Mouse (Mus musculus) liver, embryonic 14.5 days (tissue): ENCODE measurements around the gene Aldh3b1. TPM values are rescaled to one million over a fixed set of nuclear protein-coding genes. Genes with fewer than 3 reads are reported as not detected.
"Not testable (repeated sequence)": the region's sequence is repeated elsewhere in the genome, so short reads cannot be mapped to it uniquely, and the experiment has no call there.

Experiments
- ATAC-seq: fragments of 200-750 bp; cut with Nextera tagmentation; 2 replicates; pipeline ENCODE4 v1.8.0; 2017; ENCODE audit warnings: moderate number of reproducible peaks, mild to moderate bottlenecking, moderate library complexity; ENCODE audit not compliant: insufficient read depth
- DNase-seq, 3 experiments: peaks; one replicate each; pipeline ENCODE4 v3.0.0-alpha.2; 2012 to 2013; ENCODE audit warnings: low read depth in 3 of 3, low spot score in 3 of 3
- H3K27ac ChIP-seq: fragments of 300-500 bp; sonication (generic); 2 replicates; pipeline ENCODE4 v1.5.1; 2014; ENCODE audit warnings: moderate library complexity, mild to moderate bottlenecking, control low read depth, inconsistent platforms
- H3K27me3 ChIP-seq: fragments of 300-500 bp; sonication (generic); 2 replicates; pipeline ENCODE4 v1.6.1; 2014; ENCODE audit warnings: mild to moderate bottlenecking, low read length, moderate library complexity; ENCODE audit not compliant: control insufficient read depth, insufficient read depth
- H3K36me3 ChIP-seq: fragments of 300-500 bp; sonication (generic); replicated peaks from 2 replicates; pipeline ENCODE4 v1.6.1; 2014; ENCODE audit warnings: low read depth; ENCODE audit not compliant: control insufficient read depth, insufficient read depth
- H3K4me1 ChIP-seq, 2 experiments: fragments of 200-500 bp in 1 of 2; fragments of 300-500 bp in 1 of 2; sonication (generic) in 1 of 2; replicated peaks; 2 replicates each; pipeline ENCODE4 v1.6.1; 2012 to 2014; ENCODE audit warnings: antibody characterized with exemption in 1 of 2, inconsistent platforms in 1 of 2, low read length in 1 of 2; ENCODE audit not compliant: control insufficient read depth in 2 of 2, insufficient read depth in 2 of 2
- H3K4me2 ChIP-seq: fragments of 300-500 bp; sonication (generic); 2 replicates; pipeline ENCODE4 v1.6.1; 2014; ENCODE audit warnings: low read depth, mild to moderate bottlenecking, control low read depth, moderate library complexity
- H3K4me3 ChIP-seq, 2 experiments: fragments of 200-500 bp in 1 of 2; fragments of 300-500 bp in 1 of 2; sonication (generic) in 1 of 2; 2 replicates each; pipeline ENCODE4 v1.5.1; 2012 to 2014; ENCODE audit warnings: low read depth in 2 of 2, low read length in 2 of 2, mild to moderate bottlenecking in 2 of 2, control low read depth in 1 of 2, inconsistent platforms in 1 of 2, moderate library complexity in 1 of 2; ENCODE audit not compliant: insufficient read depth in 1 of 2
- H3K9ac ChIP-seq: fragments of 300-500 bp; sonication (generic); replicated peaks from 2 replicates; pipeline ENCODE4 v1.6.1; 2014; ENCODE audit warnings: mild to moderate bottlenecking, control low read depth, moderate library complexity
- H3K9me3 ChIP-seq: fragments of 300-500 bp; sonication (generic); 2 replicates; pipeline ENCODE4 v1.6.1; 2016; ENCODE audit warnings: low read length, mixed read lengths; ENCODE audit not compliant: control insufficient read depth
- CTCF ChIP-seq: IDR thresholded peaks from 2 replicates; pipeline ENCODE4 v1.5.1; 2016; ENCODE audit warnings: antibody characterized with exemption, low read depth, control low read depth
- EP300 ChIP-seq: IDR thresholded peaks from 2 replicates; pipeline ENCODE4 v1.6.1; 2016; ENCODE audit warnings: antibody characterized with exemption, low read depth
- WGBS: fragments of 180-500 bp; shearing (Covaris S2); extraction: QIAGEN DNeasy Blood & Tissue Kit; methylation state at CpG from one replicate; pipeline ENCODE4 v1.1.7; 2014; ENCODE audit not compliant: insufficient replicate concordance; 5-methylcytosine and 5-hydroxymethylcytosine counted together
- polyA plus RNA-seq, 2 experiments: library from polyadenylated mRNA; depleted of rRNA in 1 of 2; stranded (reverse) in 1 of 2; unstranded in 1 of 2; fragments of >200 nt; fragmentation: Nextera tagmentation in 1 of 2; extraction: Ambion mirVana in 1 of 2; gene quantifications; 2 replicates each; pipeline versions ENCODE4 v1.2.1 to v1.2.3; 2012 to 2014

Aldh3b1 gene
- polyA plus RNA-seq (2012; rRNA removed), result 3.3 and 3.6 TPM in 2 replicates
- 4.9 and 5.3 TPM in 2 replicates for polyA plus RNA-seq (2014; fragmentation: Nextera tagmentation; extraction: Ambion mirVana)

- no peak for DNase-seq
- H3K4me3 ChIP-seq, result no peak within 1 kb of the TSS
These were observed at the start of gene Aldh3b1 for GRCm38 (mm10) chr19:3929211-3929941. TSS of gene Aldh3b1 (minus strand) at chr19:3929808.

GRCm38 (mm10) chr19:3975866-3976265 is 46.3 kb upstream of the Aldh3b1 start:
- no peaks in the 10 kb centered on the region for H3K27me3 ChIP-seq
- no peaks in the 10 kb centered on the region for H3K36me3 ChIP-seq
- no peak for TF ChIP-seq EP300
- no peak for TF ChIP-seq CTCF
- no peak for DNase-seq
- ATAC-seq, result no peak
- H3K4me3 ChIP-seq, result no peak overlapping the region
- peaks cover 5 to 12% of the 10 kb centered on the region in 2 experiments; a peak in 3 of 4 replicates for H3K4me1 ChIP-seq
- WGBS, result 55% methylated on average over 2 of the region's 2 CpGs
- H3K4me2 ChIP-seq, result no peak overlapping the region
- H3K9me3 ChIP-seq, result no peaks in the 10 kb centered on the region
- H3K27ac ChIP-seq, result no peak overlapping the region
- no peak overlapping the region for H3K9ac ChIP-seq

More at GRCm38 (mm10) chr19:3929211-3929941, at the start of gene Aldh3b1:
- 21% methylated on average over 12 of the region's 12 CpGs for WGBS
- ATAC-seq, result peak; percentile 60
- peaks cover 3 to 12% of the 10 kb centered on the region in 2 experiments for H3K4me1 ChIP-seq
- no peaks in the 10 kb centered on the region for H3K9me3 ChIP-seq
- TF ChIP-seq CTCF (no peak), EP300 (no peak)
- H3K4me2 ChIP-seq, result peak within 1 kb of the TSS; percentile 16; the same call in 1 of the 2 replicates
- no peaks in the 10 kb centered on the region for H3K27me3 ChIP-seq
- no peak within 1 kb of the TSS for H3K27ac ChIP-seq
- H3K36me3 ChIP-seq, result no peaks in the 10 kb centered on the region
- H3K9ac ChIP-seq, result no peak within 1 kb of the TSS

- peaks cover 5 to 12% of the 10 kb centered on the region in 2 experiments; a peak in 3 of 4 replicates for H3K4me1 ChIP-seq
- 72% methylated on average over 6 of the region's 6 CpGs for WGBS
- not testable (repeated sequence) for DNase-seq, H3K4me3 ChIP-seq, H3K9me3 ChIP-seq, ATAC-seq, H3K27ac ChIP-seq, H3K27me3 ChIP-seq, H3K9ac ChIP-seq, H3K36me3 ChIP-seq, H3K4me2 ChIP-seq
These were observed 45.0 kb upstream of the Aldh3b1 start for GRCm38 (mm10) chr19:3974608-3975007.

- ATAC-seq, result peak; percentile 83
- 29% methylated on average over 9 of the region's 9 CpGs for WGBS
- no peaks in the 10 kb centered on the region for H3K36me3 ChIP-seq
- no peak within 1 kb of the TSS for H3K27ac ChIP-seq
- H3K9me3 ChIP-seq, result no peaks in the 10 kb centered on the region
- H3K4me2 ChIP-seq, result no peak within 1 kb of the TSS
- no peak within 1 kb of the TSS for H3K4me3 ChIP-seq
- H3K9ac ChIP-seq, result no peak within 1 kb of the TSS
- peaks cover 5 to 12% of the 10 kb centered on the region in 2 experiments; a peak in 3 of 4 replicates for H3K4me1 ChIP-seq
- peak; percentile 48 to 60 (median 55) for DNase-seq
- TF ChIP-seq CTCF (no peak), EP300 (no peak)
- no peaks in the 10 kb centered on the region for H3K27me3 ChIP-seq
These were observed 42.6 kb upstream of the Aldh3b1 start, which contains the start of gene Aldh3b2 for GRCm38 (mm10) chr19:3972229-3972628. TSS of gene Aldh3b2 (plus strand) at chr19:3972328.

- TF ChIP-seq EP300 (no peak), CTCF (no peak)
- H3K27me3 ChIP-seq, result no peaks in the 10 kb centered on the region
- H3K9me3 ChIP-seq, result no peaks in the 10 kb centered on the region
- no peak overlapping the region for H3K9ac ChIP-seq
- ATAC-seq (no peak), DNase-seq (no peak)
- no peak overlapping the region for H3K27ac ChIP-seq
- peaks cover 5% of the 10 kb centered on the region in 2 experiments; a peak in 3 of 4 replicates for H3K4me1 ChIP-seq
- H3K36me3 ChIP-seq, result no peaks in the 10 kb centered on the region
- WGBS, result 26% methylated on average over 3 of the region's 3 CpGs
- H3K4me2 ChIP-seq, result no peak overlapping the region
- H3K4me3 ChIP-seq, result no peak overlapping the region
These were observed 37.6 kb upstream of the Aldh3b1 start for GRCm38 (mm10) chr19:3967258-3967657.
